Mouse (Mus musculus): ENCODE measurements around the gene Pdxdc1. TPM values are rescaled to one million over a fixed set of nuclear protein-coding genes. Genes with fewer than 3 reads are reported as not detected.
"Not testable (repeated sequence)": the region's sequence is repeated elsewhere in the genome, so short reads cannot be mapped to it uniquely, and the experiment has no call there.

Gene Pdxdc1
- polyA plus RNA-seq, 1 experiment from 2014 or later: 59.5 TPM

- peaks cover 57% of the 10 kb centered on the region for H3K36me3 ChIP-seq (ENCODE audit: control insufficient read depth, insufficient read depth)
- no peaks in the 10 kb centered on the region for H3K27me3 ChIP-seq (replicated peaks; ENCODE audit: control insufficient read depth, insufficient read depth, low read length)
- no peaks in the 10 kb centered on the region for H3K9me3 ChIP-seq (ENCODE audit: control insufficient read depth)
- no peak overlapping the region for H3K4me2 ChIP-seq (replicated peaks; ENCODE audit: low read depth)
- no peak overlapping the region for H3K27ac ChIP-seq (ENCODE audit: low read depth, low read length)
- no peak overlapping the region for H3K9ac ChIP-seq (ENCODE audit: low read depth, low read length)
- no peak for TF ChIP-seq CTCF (IDR thresholded peaks at IDR 0.05; ENCODE audit: low read depth)
- H3K4me3 ChIP-seq (ENCODE audit: low read depth, low read length): no peak overlapping the region
- WGBS: 94% methylated on average over 3 of the region's 3 CpGs
- H3K4me1 ChIP-seq (replicated peaks; ENCODE audit: control insufficient read depth, insufficient read depth, low read length): no peaks in the 10 kb centered on the region
- peak; percentile 28; the same call in 1 of the 2 replicates for ATAC-seq
Measured at GRCm38 (mm10) chr16:13813200-13813599, 89.7 kb downstream of the Pdxdc1 start.

- ATAC-seq: no peak
- 0 out of 2 replicates have a peak, but pooled peaks have one; percentile 9 for TF ChIP-seq CTCF (IDR thresholded peaks at IDR 0.05; ENCODE audit: low read depth)
- H3K27ac ChIP-seq (ENCODE audit: low read depth, low read length): no peak overlapping the region
- H3K36me3 ChIP-seq (ENCODE audit: control insufficient read depth, insufficient read depth): peaks cover 66% of the 10 kb centered on the region
- no peaks in the 10 kb centered on the region for H3K27me3 ChIP-seq (replicated peaks; ENCODE audit: control insufficient read depth, insufficient read depth, low read length)
- no peak overlapping the region for H3K4me2 ChIP-seq (replicated peaks; ENCODE audit: low read depth)
- no peaks in the 10 kb centered on the region for H3K9me3 ChIP-seq (ENCODE audit: control insufficient read depth)
- WGBS: 89% methylated on average over 6 of the region's 6 CpGs
- no peak overlapping the region for H3K4me3 ChIP-seq (ENCODE audit: low read depth, low read length)
- H3K9ac ChIP-seq (ENCODE audit: low read depth, low read length): no peak overlapping the region
- H3K4me1 ChIP-seq (replicated peaks; ENCODE audit: control insufficient read depth, insufficient read depth, low read length): no peaks in the 10 kb centered on the region
Measured at GRCm38 (mm10) chr16:13812152-13812551, 90.8 kb downstream of the Pdxdc1 start.

- no peak for ATAC-seq
- Histone ChIP-seq H3K4me3 (ENCODE audit: low read depth, low read length) (no peak overlapping the region), H3K4me2 (replicated peaks; ENCODE audit: low read depth) (no peak overlapping the region), H3K27ac (ENCODE audit: low read depth, low read length) (no peak overlapping the region), H3K9me3 (ENCODE audit: control insufficient read depth) (no peaks in the 10 kb centered on the region), H3K4me1 (replicated peaks; ENCODE audit: control insufficient read depth, insufficient read depth, low read length) (no peaks in the 10 kb centered on the region), H3K36me3 (ENCODE audit: control insufficient read depth, insufficient read depth) (peaks cover 86% of the 10 kb centered on the region), H3K9ac (ENCODE audit: low read depth, low read length) (no peak overlapping the region), H3K27me3 (replicated peaks; ENCODE audit: control insufficient read depth, insufficient read depth, low read length) (no peaks in the 10 kb centered on the region)
- WGBS: 88% methylated on average over 7 of the region's 7 CpGs
- no peak for TF ChIP-seq CTCF (IDR thresholded peaks at IDR 0.05; ENCODE audit: low read depth)
Measured at GRCm38 (mm10) chr16:13808410-13808809, 94.5 kb downstream of the Pdxdc1 start.

DNA sequence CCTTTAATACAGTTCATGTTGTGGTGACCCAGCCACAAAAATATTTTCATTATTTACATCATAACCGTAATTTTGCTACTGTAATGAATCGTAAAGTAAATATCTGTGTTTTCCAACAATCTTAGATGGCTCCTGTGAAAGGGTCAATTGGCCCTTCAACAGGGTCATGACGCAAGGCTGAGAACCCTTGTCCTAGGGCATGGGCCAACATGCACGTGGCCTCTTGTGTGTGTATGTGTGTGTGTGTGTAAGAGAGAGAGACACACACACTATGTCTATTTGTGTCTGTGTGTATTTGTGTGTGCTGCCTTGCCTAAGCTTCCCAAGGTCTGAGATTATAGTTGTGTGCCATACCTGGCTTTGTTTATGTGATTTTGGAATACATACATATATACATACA, 95.3 kb downstream of the Pdxdc1 start:
- WGBS: 83% methylated on average over 4 of the region's 4 CpGs
- Histone ChIP-seq H3K9me3 (ENCODE audit: control insufficient read depth) (no peaks in the 10 kb centered on the region), H3K4me1 (replicated peaks; ENCODE audit: control insufficient read depth, insufficient read depth, low read length) (no peaks in the 10 kb centered on the region), H3K27me3 (replicated peaks; ENCODE audit: control insufficient read depth, insufficient read depth, low read length) (no peaks in the 10 kb centered on the region), H3K4me3 (ENCODE audit: low read depth, low read length) (no peak overlapping the region), H3K9ac (ENCODE audit: low read depth, low read length) (no peak overlapping the region), H3K4me2 (replicated peaks; ENCODE audit: low read depth) (no peak overlapping the region), H3K27ac (ENCODE audit: low read depth, low read length) (no peak overlapping the region), H3K36me3 (ENCODE audit: control insufficient read depth, insufficient read depth) (peaks cover 84% of the 10 kb centered on the region)
- ATAC-seq: no peak
- no peak for TF ChIP-seq CTCF (IDR thresholded peaks at IDR 0.05; ENCODE audit: low read depth)

DNA sequence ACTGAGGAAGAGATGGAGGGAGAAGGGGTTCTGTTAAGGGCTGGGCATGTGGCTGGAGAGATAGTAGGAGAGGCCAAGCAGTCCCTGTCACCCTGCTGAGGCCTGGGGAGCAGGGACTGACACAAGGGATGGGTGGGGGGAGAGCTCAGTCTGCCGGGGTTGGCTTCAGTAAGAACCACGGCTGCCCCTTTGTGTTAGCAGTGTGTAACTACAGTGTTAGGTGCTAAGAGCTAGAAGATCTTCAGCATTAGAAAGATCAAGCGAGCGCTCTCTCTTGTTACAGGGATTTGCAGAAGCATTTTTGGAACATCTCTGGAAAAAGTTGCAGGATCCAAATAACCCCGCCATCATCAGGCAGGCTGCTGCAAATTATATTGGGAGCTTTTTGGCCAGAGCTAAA, 98.3 kb downstream of the Pdxdc1 start:
- Histone ChIP-seq H3K9ac (ENCODE audit: low read depth, low read length) (no peak overlapping the region), H3K9me3 (ENCODE audit: control insufficient read depth) (no peaks in the 10 kb centered on the region), H3K4me1 (replicated peaks; ENCODE audit: control insufficient read depth, insufficient read depth, low read length) (no peaks in the 10 kb centered on the region), H3K4me2 (replicated peaks; ENCODE audit: low read depth) (no peak overlapping the region), H3K4me3 (ENCODE audit: low read depth, low read length) (no peak overlapping the region), H3K27me3 (replicated peaks; ENCODE audit: control insufficient read depth, insufficient read depth, low read length) (no peaks in the 10 kb centered on the region), H3K36me3 (ENCODE audit: control insufficient read depth, insufficient read depth) (peaks cover 72% of the 10 kb centered on the region), H3K27ac (ENCODE audit: low read depth, low read length) (no peak overlapping the region)
- WGBS: 85% methylated on average over 5 of the region's 5 CpGs
- no peak for ATAC-seq
- peak; percentile 42 for TF ChIP-seq CTCF (IDR thresholded peaks at IDR 0.05; ENCODE audit: low read depth)

DNA sequence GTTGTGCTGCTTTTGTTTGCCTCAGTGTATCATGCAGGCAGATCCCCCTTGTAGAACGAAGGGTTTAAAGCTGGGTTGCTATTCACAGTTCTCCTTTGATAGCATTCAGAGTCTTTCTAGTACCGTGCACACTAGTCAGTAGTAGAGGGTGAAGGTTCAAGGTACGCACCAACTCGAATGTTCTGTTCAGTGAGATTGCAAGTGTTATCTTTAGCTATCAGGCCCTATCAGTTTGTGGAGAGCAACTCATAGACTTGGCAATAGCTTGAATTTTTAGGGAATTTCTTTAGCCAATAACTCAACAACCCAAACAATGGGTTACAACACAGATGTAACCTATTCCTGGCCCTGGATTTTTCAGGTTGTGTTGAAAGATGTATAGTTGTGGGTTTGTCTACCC, 101.7 kb downstream of the Pdxdc1 start:
- peaks cover 69% of the 10 kb centered on the region for H3K36me3 ChIP-seq (ENCODE audit: control insufficient read depth, insufficient read depth)
- no peak overlapping the region for H3K4me2 ChIP-seq (replicated peaks; ENCODE audit: low read depth)
- no peaks in the 10 kb centered on the region for H3K27me3 ChIP-seq (replicated peaks; ENCODE audit: control insufficient read depth, insufficient read depth, low read length)
- H3K9ac ChIP-seq (ENCODE audit: low read depth, low read length): no peak overlapping the region
- no peaks in the 10 kb centered on the region for H3K9me3 ChIP-seq (ENCODE audit: control insufficient read depth)
- H3K27ac ChIP-seq (ENCODE audit: low read depth, low read length): no peak overlapping the region
- no peak for ATAC-seq
- no peak for TF ChIP-seq CTCF (IDR thresholded peaks at IDR 0.05; ENCODE audit: low read depth)
- H3K4me3 ChIP-seq (ENCODE audit: low read depth, low read length): no peak overlapping the region
- H3K4me1 ChIP-seq (replicated peaks; ENCODE audit: control insufficient read depth, insufficient read depth, low read length): no peaks in the 10 kb centered on the region
- WGBS: 57% methylated on average over 4 of the region's 4 CpGs

- Histone ChIP-seq H3K9me3 (ENCODE audit: control insufficient read depth) (no peaks in the 10 kb centered on the region), H3K4me1 (replicated peaks; ENCODE audit: control insufficient read depth, insufficient read depth, low read length) (no peaks in the 10 kb centered on the region), H3K27ac (ENCODE audit: low read depth, low read length) (no peak overlapping the region), H3K4me3 (ENCODE audit: low read depth, low read length) (no peak overlapping the region), H3K4me2 (replicated peaks; ENCODE audit: low read depth) (no peak overlapping the region), H3K27me3 (replicated peaks; ENCODE audit: control insufficient read depth, insufficient read depth, low read length) (no peaks in the 10 kb centered on the region), H3K9ac (ENCODE audit: low read depth, low read length) (no peak overlapping the region), H3K36me3 (ENCODE audit: control insufficient read depth, insufficient read depth) (peaks cover 79% of the 10 kb centered on the region)
- TF ChIP-seq CTCF (IDR thresholded peaks at IDR 0.05; ENCODE audit: low read depth): no peak
- ATAC-seq: no peak
- 91% methylated on average over 5 of the region's 5 CpGs for WGBS
Measured at GRCm38 (mm10) chr16:13796746-13797175, 106.2 kb downstream of the Pdxdc1 start.

- not testable (repeated sequence) for H3K4me1 ChIP-seq (replicated peaks; ENCODE audit: control insufficient read depth, insufficient read depth, low read length); H3K9ac ChIP-seq (ENCODE audit: low read depth, low read length); H3K27me3 ChIP-seq (replicated peaks; ENCODE audit: control insufficient read depth, insufficient read depth, low read length); H3K4me3 ChIP-seq (ENCODE audit: low read depth, low read length); H3K27ac ChIP-seq (ENCODE audit: low read depth, low read length); H3K9me3 ChIP-seq (ENCODE audit: control insufficient read depth); H3K4me2 ChIP-seq (replicated peaks; ENCODE audit: low read depth); ATAC-seq
- H3K36me3 ChIP-seq (ENCODE audit: control insufficient read depth, insufficient read depth): peaks cover 81% of the 10 kb centered on the region
- 84% methylated on average over 2 of the region's 2 CpGs for WGBS
Measured at GRCm38 (mm10) chr16:13793441-13793840, 109.5 kb downstream of the Pdxdc1 start.

All from intestine, postnatal 0 days (tissue).